Mouse (Mus musculus): ENCODE data around the gene Alox12.

Gene Alox12

DNA sequence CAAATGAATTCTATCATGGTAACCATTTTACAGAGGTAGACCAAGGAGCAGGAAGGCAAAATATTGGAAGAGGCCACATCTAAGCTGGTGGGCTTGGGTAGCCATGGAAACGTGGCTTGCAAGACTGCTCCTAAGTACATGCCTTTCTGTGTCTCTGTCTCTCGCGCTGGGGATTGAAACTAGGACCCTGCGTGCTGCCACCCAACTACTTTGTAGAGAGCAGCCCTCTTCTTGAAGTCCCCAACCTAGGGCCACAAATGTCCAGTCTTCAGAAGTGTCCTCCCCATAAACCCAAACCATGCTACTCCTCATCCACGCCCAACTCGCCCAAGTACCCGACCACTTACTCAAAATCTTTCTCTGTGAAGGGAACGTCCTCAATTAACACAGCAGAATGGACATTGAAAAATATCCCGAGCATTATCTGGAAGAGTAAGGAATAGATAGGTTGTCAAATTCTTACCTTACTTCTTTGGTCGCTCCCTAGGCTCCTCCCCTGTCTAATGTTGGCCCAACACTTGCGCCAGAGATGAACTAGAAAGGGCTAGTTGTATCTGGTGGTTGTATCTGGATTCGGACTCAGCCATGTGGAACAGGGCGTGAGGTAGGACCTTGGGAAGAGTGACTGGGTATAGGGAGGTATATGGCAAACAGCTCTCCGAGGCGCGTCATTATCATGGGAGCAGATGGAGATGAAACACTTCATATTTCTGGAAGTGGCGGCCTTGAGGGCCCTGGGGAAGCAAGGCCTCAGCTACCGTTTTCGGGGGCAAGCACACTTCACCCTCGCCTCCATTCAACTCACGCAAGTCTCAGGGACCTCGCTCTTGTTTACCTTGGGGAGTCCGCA lies 16.3 kb downstream of the Alox12 start:
- peak in 1 of 2 experiments; percentile 62 for DNase-seq

GRCm38 (mm10) chr11:70237457-70238167 lies 17.5 kb downstream of the Alox12 start, which contains the start of gene 0610010K14Rik:
Gene 0610010K14Rik (minus strand): TSS chr11:70237914.
- peak; percentile 98 to 99 for DNase-seq

GRCm38 (mm10) chr11:70236717-70237116 lies 18.4 kb downstream of the Alox12 start:
- peak in 1 of 2 experiments; percentile 37 for DNase-seq

GRCm38 (mm10) chr11:70235254-70235900 lies 19.8 kb downstream of the Alox12 start:
- peak; percentile 48 to 82 for DNase-seq

DNA sequence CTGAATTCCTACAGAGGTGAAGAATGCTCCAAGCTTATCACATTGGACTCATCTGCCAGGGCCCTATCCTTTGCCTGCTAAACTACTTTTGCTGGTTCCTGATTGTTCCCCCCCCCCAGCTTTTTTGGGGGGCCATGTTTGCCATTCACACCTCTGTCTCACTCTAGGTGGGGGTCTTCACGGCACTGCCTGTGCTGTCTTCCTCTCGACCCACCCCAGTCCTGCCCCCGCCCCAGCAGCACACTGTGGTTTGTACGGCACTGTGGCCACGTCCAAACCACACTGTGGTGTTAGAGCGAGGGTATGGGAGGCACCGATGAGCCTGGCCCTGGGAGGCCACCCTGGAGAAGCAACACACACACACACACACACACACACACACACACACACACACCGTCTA lies 20.7 kb downstream of the Alox12 start:
- peak in 1 of 2 experiments; percentile 28 for DNase-seq

- peak in 1 of 2 experiments; percentile 57 for DNase-seq
Observed at GRCm38 (mm10) chr11:70234037-70234436, 21.1 kb downstream of the Alox12 start.

- peak in 1 of 2 experiments; percentile 53 for DNase-seq
Observed at GRCm38 (mm10) chr11:70233016-70233415, 22.1 kb downstream of the Alox12 start.

DNA sequence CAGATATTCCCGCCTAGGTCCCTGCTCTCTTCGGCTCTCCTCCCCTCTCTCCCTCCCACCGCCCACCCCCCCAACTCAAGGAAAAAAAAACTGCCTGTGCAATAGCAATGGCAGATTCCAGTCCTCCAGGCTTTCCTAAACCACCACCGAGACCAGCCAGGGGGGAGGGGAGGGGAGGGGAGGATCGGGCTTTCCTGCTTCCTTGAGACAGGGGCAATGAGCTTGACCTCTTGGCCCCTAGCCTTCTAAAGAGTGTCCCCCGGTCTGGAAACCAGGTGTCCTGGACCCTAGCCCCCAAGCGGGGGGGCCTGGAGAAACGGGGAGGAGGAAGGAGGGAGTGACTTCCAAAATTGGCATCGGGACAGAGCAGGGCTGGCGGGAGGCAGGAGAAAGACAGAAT lies 22.6 kb downstream of the Alox12 start:
- DNase-seq: peak; percentile 51 to 71

DNA sequence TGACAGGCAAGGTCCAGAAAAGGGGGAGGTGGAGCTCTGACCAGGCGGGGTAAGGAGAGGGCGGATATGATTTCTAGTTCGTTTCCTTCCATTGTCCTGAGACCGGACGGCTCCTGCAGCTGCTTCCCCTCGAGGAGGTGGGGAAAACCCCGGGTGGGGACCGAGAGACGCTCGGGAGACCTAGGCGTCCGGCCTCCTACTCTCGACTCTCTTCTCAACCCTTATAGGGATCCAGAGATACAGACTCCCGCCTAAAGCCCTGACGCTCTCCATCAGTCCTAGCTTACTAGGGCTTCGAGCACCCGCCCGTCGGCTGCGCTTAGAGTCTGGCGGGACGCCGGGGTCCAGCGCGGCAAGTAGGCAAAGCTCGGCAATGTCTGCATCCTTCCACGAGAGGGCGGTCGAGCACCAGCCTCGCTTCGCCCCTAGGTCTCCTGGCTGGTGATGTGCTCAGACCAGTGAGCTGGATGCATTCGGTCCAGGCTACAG lies 24.9 kb downstream of the Alox12 start:
- DNase-seq: peak; percentile 82 to 88

DNA sequence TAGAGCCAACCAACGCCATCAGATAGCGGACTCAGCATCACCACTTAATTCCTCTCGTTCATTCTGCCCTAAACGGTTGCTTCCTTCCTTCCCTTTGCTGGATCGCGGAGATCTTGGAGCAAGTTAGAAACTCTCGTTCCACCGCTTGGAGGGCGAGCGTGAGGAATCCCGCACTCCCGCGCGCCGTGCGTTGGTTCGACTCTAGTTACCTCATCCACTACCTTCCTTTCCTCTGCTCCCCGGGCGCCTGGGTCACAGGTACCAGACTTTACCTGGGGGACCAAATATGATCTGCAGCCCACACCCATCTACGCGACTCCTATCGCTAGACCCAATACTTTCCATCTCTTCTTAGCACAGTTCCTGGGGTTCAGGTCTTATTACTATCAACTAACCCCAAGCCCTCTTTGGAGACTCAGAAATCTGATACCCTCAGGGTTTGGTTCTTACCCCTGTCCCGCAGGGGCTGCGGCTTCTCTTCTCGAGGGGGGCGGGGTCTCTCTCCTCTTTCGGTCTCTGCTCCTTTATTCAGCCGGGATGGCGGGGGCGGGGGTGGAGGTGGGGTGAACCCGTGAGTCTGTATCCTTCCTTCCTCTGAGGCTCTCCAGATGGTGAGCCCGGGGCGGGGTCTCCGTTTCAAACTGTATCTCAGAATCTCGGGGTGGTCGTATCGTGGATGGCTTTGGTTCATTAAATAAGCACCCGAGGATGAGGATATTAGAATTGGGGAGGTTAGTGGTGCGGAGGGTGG lies 25.7 kb downstream of the Alox12 start, which contains the start of gene Bcl6b:
Bcl6b (minus strand) TSS at position 539 of the 751 bp plus-strand sequence.
- DNase-seq: peak; percentile 70 to 77

- DNase-seq: peak; percentile 93
Observed at GRCm38 (mm10) chr11:70228828-70229227, 26.3 kb downstream of the Alox12 start.

GRCm38 (mm10) chr11:70227661-70228245 lies 27.4 kb downstream of the Alox12 start:
- DNase-seq: no peak

GRCm38 (mm10) chr11:70227126-70227525 lies 28.0 kb downstream of the Alox12 start:
- no peak for DNase-seq

GRCm38 (mm10) chr11:70226602-70226890 lies 28.6 kb downstream of the Alox12 start:
- DNase-seq: peak; percentile 63 to 75

DNA sequence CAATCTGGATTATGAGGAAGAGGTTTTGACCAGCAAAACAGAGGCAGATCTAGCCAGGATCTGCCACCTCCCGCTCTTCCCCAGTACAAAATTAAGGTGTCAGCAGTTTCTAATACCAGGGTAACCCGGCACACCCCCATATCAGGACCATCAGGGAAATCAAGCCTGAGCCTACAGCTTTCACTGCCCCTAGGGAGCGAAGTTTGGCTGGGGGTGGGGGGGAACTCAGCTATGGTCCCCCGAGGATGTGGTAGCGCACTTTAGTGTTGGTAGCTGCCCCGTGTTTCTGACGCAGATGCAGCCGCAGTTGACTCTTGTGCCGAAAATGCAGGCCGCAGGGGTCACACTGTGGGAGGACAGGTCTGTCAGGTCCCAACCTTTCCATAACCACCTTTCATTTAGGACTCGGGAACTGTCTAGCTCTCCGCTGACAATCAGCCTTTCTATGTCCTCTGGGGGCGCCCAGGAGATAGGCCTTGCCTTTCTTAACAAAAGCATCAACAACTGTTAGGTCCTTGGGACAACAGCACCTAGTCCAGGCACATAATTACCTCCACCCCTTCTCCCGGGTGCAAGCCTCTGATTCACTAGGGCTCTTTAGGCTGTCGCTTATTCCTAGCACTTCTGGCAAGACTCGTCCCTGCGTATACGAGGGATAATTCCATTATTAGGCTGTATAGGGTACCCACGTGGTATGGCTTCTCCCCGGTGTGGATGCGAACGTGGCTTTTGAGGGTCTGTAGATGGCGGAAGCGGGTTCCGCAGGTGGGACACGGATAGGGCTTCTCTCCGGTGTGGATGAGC lies 29.2 kb downstream of the Alox12 start:
- no peak for DNase-seq

DNA sequence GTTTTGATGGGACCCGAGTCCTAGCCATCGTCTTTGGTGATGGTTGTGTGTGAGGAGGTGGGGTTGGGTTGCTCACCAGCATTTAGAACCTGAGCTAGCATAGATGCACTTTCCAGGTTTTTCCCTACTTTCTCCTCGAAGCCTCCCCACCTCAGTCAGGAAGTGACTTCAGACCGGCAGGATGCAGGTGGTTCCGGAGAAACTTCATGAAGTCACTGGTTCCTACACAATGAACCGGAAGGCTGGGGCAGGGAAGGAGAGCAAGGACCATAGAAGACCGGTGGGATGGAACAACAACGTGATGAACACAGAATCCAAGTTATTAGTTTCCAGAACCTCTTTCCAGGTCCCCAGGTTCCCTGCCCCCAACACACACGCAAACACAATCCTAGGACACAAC lies 31.4 kb downstream of the Alox12 start:
- DNase-seq: peak; percentile 63 to 83

DNA sequence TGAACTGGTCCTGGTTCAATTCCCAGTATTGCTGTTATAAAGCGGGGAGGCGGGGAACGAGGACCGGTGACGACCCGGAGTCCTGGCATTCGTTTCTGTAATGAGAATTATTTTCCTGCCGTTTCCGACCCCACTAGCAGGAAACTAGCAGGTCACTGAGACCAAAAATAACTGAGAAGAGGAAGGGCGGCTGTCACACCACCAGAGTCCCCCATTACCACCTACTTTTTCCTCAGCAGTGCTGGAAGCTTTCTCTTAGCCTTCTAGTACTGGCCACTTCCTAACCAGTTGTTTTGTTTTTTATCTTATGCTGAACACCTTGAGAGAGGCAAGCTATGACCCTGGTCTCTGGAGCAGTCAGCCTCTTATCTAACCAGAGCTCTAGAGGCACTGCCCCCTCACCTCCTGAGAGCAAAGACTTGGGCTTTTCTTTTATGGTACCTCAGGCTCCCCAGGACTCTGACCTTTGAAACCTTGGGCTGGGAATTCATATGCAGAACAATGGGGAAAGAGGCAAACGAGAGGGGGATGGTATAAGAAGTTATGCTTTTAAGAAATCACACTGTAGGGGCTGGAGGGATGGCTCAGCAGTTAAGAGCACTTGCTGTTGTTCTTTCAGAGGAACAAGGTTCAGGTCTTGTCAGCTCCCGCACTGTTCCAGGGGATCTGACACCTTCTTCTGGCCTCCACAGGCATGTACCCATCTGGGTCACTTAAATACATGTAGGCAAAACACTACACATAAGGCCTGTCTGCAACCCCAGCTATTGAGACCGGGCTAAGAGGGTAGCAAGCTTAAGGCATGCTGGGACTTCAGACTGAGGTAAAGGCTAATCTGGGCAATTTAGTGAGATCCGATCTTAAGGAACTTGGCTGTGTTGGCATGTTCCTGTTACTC lies 33.3 kb downstream of the Alox12 start:
- peak; percentile 64 to 74 for DNase-seq

DNA sequence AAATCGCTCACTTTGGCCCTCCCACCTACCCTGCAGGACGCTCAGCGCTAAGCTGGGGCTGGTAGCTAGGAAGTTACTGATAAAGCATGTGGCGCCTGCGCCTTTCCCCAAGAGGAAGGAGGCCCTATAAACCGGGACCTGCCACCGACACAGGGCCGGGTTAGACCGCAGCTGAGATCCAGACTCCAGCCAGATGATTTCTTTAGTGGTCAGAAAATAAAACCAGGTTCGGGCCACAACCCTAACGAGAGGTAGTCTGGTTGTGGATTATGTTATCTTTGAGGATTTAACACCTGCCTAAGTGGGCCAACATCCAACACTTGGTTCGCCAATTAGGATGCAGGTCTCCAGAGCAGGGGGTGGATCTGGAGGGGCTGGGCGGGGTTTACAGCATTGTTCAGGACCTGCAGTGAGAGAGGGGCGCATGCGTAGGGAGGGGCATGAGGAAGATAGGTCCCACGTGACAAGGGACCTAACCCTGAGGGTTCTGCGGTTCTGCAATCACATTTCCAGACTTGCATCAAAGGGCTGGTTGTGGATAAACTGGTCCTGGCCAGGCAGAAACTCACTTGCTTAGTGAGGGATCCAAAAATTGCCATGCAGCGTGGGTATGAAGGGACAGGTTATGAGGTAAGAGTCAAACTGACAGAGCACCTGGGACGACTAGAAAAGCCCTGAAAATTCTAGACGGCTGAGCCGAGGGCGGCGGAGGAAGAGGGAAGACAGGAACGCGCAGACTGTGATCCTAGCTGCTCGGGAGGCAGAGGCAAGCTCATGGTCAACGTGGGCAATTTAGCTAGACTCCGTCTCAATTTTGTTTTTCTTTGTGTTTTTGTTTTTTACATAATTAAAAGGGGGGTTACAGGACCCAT lies 34.2 kb downstream of the Alox12 start, which contains the start of gene Slc16a13:
Slc16a13 (minus strand) TSS at position 334 of the 872 bp plus-strand sequence.
- peak; percentile 99 for DNase-seq

DNA sequence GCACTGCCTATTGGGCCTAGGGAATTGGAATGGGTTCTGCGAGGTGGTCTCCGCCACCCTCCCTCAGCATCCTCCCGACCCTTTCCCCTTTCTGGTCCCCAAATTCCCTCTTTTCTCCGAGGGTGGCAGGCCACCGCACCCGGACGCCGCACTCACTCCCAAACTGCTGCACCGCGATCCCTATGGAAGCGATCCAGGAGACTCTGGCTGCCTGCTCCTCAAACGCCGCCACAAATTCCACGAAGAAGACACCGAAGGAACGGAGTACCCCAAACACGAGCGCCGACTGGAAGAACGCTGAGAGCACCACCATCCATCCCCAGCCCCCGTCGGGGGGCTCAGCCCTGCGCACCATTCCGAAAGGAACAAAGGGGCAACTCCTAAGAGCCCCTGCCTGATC lies 34.8 kb downstream of the Alox12 start:
- DNase-seq: peak in 1 of 2 experiments; percentile 65
